Mouse (Mus musculus): ENCODE results near the gene Swt1. TPM values are rescaled to one million over a fixed set of nuclear protein-coding genes. Genes with fewer than 3 reads are reported as not detected.
"Not testable (repeated sequence)": the region's sequence is repeated elsewhere in the genome, so short reads cannot be mapped to it uniquely, and the experiment has no call there.

Swt1 gene
- 15.6 and 19.4 TPM in 2 replicates for polyA plus RNA-seq (2011; ENCODE audit: insufficient read length, low read depth, missing spikeins)

- Histone ChIP-seq H3K27ac (ENCODE audit: insufficient read depth, low read length) (peak within 1 kb of the TSS; percentile 87), H3K4me1 (ENCODE audit: control insufficient read depth, insufficient read depth, low read length) (peaks cover 3% of the 10 kb centered on the region; the same call in 1 of the 2 replicates), H3K4me3 (ENCODE audit: insufficient read depth, low read length) (peak within 1 kb of the TSS; percentile 73)
- TF ChIP-seq POLR2A (IDR thresholded peaks at IDR 0.05; ENCODE audit: low read depth, low read length) (peak; percentile 94), CTCF (IDR thresholded peaks at IDR 0.05; ENCODE audit: borderline replicate concordance, insufficient read depth, low read length) (no peak)
These were observed at the start of gene Swt1, which contains the start of gene Trmt1l for GRCm38 (mm10) chr1:151428263-151429221. Gene Swt1, minus strand, starts transcription at chr1:151428455. Gene Trmt1l, plus strand, starts transcription at chr1:151428542.

GRCm38 (mm10) chr1:151472386-151472785 lies 44.1 kb upstream of the Swt1 start:
- not testable (repeated sequence) for H3K27ac ChIP-seq (ENCODE audit: insufficient read depth, low read length); H3K4me3 ChIP-seq (ENCODE audit: insufficient read depth, low read length); H3K4me1 ChIP-seq (ENCODE audit: control insufficient read depth, insufficient read depth, low read length)

GRCm38 (mm10) chr1:151471429-151471828 lies 43.2 kb upstream of the Swt1 start:
- Histone ChIP-seq H3K4me3 (ENCODE audit: insufficient read depth, low read length) (no peak overlapping the region), H3K4me1 (ENCODE audit: control insufficient read depth, insufficient read depth, low read length) (no peaks in the 10 kb centered on the region), H3K27ac (ENCODE audit: insufficient read depth, low read length) (no peak overlapping the region)
- TF ChIP-seq CTCF (IDR thresholded peaks at IDR 0.05; ENCODE audit: borderline replicate concordance, insufficient read depth, low read length) (no peak), POLR2A (IDR thresholded peaks at IDR 0.05; ENCODE audit: low read depth, low read length) (no peak)

- no peaks in the 10 kb centered on the region for H3K4me1 ChIP-seq (ENCODE audit: control insufficient read depth, insufficient read depth, low read length)
- no peak overlapping the region for H3K4me3 ChIP-seq (ENCODE audit: insufficient read depth, low read length)
- TF ChIP-seq CTCF (IDR thresholded peaks at IDR 0.05; ENCODE audit: borderline replicate concordance, insufficient read depth, low read length) (no peak), POLR2A (IDR thresholded peaks at IDR 0.05; ENCODE audit: low read depth, low read length) (no peak)
- no peak overlapping the region for H3K27ac ChIP-seq (ENCODE audit: insufficient read depth, low read length)
These were observed 38.3 kb upstream of the Swt1 start for GRCm38 (mm10) chr1:151466571-151466970.

GRCm38 (mm10) chr1:151464914-151465313 lies 36.7 kb upstream of the Swt1 start:
- H3K4me1 ChIP-seq (ENCODE audit: control insufficient read depth, insufficient read depth, low read length) = no peaks in the 10 kb centered on the region
- H3K27ac ChIP-seq (ENCODE audit: insufficient read depth, low read length) = no peak overlapping the region
- TF ChIP-seq CTCF (IDR thresholded peaks at IDR 0.05; ENCODE audit: borderline replicate concordance, insufficient read depth, low read length) (no peak), POLR2A (IDR thresholded peaks at IDR 0.05; ENCODE audit: low read depth, low read length) (no peak)
- H3K4me3 ChIP-seq (ENCODE audit: insufficient read depth, low read length) = no peak overlapping the region

GRCm38 (mm10) chr1:151461265-151461664 lies 33.0 kb upstream of the Swt1 start:
- TF ChIP-seq POLR2A (IDR thresholded peaks at IDR 0.05; ENCODE audit: low read depth, low read length) = no peak
- no peak for TF ChIP-seq CTCF (IDR thresholded peaks at IDR 0.05; ENCODE audit: borderline replicate concordance, insufficient read depth, low read length)
- no peaks in the 10 kb centered on the region for H3K4me1 ChIP-seq (ENCODE audit: control insufficient read depth, insufficient read depth, low read length)
- H3K4me3 ChIP-seq (ENCODE audit: insufficient read depth, low read length) = no peak overlapping the region
- no peak overlapping the region for H3K27ac ChIP-seq (ENCODE audit: insufficient read depth, low read length)

- TF ChIP-seq CTCF (IDR thresholded peaks at IDR 0.05; ENCODE audit: borderline replicate concordance, insufficient read depth, low read length) (no peak), POLR2A (IDR thresholded peaks at IDR 0.05; ENCODE audit: low read depth, low read length) (no peak)
- H3K27ac ChIP-seq (ENCODE audit: insufficient read depth, low read length) = no peak overlapping the region
- H3K4me1 ChIP-seq (ENCODE audit: control insufficient read depth, insufficient read depth, low read length) = no peaks in the 10 kb centered on the region
- H3K4me3 ChIP-seq (ENCODE audit: insufficient read depth, low read length) = no peak overlapping the region
These were observed 28.8 kb upstream of the Swt1 start for GRCm38 (mm10) chr1:151457087-151457486.

- no peak overlapping the region for H3K4me3 ChIP-seq (ENCODE audit: insufficient read depth, low read length)
- no peak for TF ChIP-seq POLR2A (IDR thresholded peaks at IDR 0.05; ENCODE audit: low read depth, low read length)
- TF ChIP-seq CTCF (IDR thresholded peaks at IDR 0.05; ENCODE audit: borderline replicate concordance, insufficient read depth, low read length) = no peak
- H3K27ac ChIP-seq (ENCODE audit: insufficient read depth, low read length) = no peak overlapping the region
- H3K4me1 ChIP-seq (ENCODE audit: control insufficient read depth, insufficient read depth, low read length) = no peaks in the 10 kb centered on the region
These were observed 23.7 kb upstream of the Swt1 start for GRCm38 (mm10) chr1:151451946-151452345.

GRCm38 (mm10) chr1:151450851-151451250 lies 22.6 kb upstream of the Swt1 start:
- Histone ChIP-seq H3K27ac (ENCODE audit: insufficient read depth, low read length) (no peak overlapping the region), H3K4me3 (ENCODE audit: insufficient read depth, low read length) (no peak overlapping the region)
- TF ChIP-seq CTCF (IDR thresholded peaks at IDR 0.05; ENCODE audit: borderline replicate concordance, insufficient read depth, low read length) (no peak), POLR2A (IDR thresholded peaks at IDR 0.05; ENCODE audit: low read depth, low read length) (no peak)

GRCm38 (mm10) chr1:151449866-151450265 lies 21.6 kb upstream of the Swt1 start:
- TF ChIP-seq CTCF (IDR thresholded peaks at IDR 0.05; ENCODE audit: borderline replicate concordance, insufficient read depth, low read length) = no peak
- Histone ChIP-seq H3K4me1 (ENCODE audit: control insufficient read depth, insufficient read depth, low read length) (no peaks in the 10 kb centered on the region), H3K27ac (ENCODE audit: insufficient read depth, low read length) (no peak overlapping the region), H3K4me3 (ENCODE audit: insufficient read depth, low read length) (no peak overlapping the region)

More at GRCm38 (mm10) chr1:151450851-151451250, 22.6 kb upstream of the Swt1 start:
- H3K4me1 ChIP-seq (ENCODE audit: control insufficient read depth, insufficient read depth, low read length) = no peaks in the 10 kb centered on the region

All from embryonic fibroblast, embryonic 13.5 days (primary cell).